Mouse (Mus musculus) adrenal gland, postnatal 36 days (tissue): ENCODE measurements around the gene Mcts2. TPM values are rescaled to one million over a fixed set of nuclear protein-coding genes. Genes with fewer than 3 reads are reported as not detected.

Source experiments
- DNase-seq, 2 experiments: peaks; one replicate each; pipeline ENCODE4 v3.0.0; 2021; ENCODE audit warnings: mixed read lengths in 1 of 2
- total RNA-seq, 2 experiments: library from RNA; stranded (reverse); gene quantifications; 2 replicates each; pipeline ENCODE4 v1.2.3; 2021

Gene Mcts2
- total RNA-seq, 2 experiments from 2014 or later: 27.2 to 31.7 TPM

DNA sequence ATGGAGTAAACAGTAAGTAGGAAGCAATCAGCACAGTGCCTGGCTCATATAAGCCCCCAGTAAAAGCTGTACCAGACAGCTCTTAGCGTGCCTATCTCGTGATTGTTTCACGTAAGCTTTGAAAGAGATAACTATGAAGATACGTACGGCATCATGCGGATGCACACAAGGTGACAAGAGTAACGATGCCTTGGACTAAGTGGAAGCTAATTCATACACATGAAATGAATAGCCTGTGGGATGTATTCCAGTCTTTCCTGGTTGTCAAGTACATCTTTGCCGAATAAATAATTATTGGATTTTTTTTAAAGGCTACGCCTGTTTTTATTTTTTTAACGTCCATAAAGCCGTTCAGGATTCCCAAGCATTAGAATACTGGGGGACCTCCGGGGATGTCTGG lies 436 bp upstream of the Mcts2 start:
- no peak for DNase-seq

DNA sequence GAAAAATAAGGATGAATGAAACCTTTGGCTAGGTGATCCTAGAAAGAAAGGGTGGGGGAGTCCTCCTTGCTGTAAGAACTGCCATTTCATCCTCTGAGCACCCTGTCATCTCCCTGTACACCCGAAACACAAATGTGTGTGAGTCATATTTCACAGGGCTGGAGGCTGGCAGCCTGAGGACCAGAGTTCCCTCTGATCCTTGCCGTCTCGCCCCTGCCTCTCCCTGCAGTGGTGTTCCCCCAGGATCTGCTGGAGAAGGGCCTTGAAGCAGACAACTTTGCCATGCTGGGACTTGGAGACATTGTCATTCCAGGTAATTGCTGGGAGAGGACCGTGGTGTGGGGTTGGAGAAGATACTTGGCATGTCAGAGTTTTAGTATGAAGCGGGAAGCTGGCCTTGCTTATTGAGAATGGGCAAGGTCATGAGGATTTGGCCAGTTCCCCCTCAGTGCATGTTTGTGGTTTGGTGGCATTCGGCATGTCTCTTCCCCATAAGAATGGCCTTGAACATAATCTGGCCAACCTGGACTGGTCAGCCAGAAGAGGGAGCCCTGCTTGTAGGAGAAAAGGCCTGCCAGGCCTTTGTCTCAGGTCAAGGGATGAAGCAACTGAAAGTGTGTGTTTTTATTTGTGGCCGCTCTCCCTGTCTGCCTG lies 4.9 kb downstream of the Mcts2 start:
- DNase-seq: peak; percentile 70 to 73

DNA sequence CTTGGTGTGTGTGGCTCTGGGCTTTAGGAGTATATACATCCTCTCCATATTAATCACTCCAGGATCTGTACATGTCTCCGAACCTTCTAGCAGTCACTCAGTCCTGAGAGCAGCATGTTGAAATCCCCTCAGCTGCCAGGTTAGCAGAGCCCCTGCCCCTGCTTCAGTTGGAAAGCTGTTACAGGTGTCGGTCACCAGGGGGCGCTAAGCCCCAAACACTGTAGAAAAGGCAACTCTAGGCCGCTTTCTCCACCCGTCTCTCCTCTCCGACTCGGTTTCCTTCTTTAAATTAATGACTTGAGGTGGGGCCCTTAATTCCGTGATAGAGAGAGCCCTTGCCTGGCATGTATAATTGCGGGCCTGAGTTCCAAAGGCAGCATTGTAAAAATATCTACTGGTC lies 6.4 kb downstream of the Mcts2 start:
- peak; percentile 74 to 77 for DNase-seq

DNA sequence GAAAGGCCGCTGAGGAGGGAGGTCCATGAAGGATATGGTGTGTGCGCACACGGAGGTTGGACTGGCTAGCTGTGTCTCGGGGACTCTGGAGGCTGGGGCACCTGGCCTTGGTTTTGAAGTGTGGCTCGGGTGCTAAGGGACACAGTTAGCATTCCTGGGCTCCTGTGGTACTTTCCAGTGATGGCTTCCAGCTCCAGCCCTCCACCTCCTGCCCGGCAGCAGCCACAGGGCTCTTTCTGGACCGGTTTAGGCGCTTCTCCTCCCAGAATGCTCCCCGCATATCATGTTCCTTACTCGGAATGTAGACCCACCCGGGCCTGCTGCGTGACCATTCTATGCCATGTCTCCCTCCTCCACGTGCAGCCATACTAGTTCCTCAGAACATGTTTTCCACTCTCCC lies 6.9 kb downstream of the Mcts2 start:
- no peak for DNase-seq

DNA sequence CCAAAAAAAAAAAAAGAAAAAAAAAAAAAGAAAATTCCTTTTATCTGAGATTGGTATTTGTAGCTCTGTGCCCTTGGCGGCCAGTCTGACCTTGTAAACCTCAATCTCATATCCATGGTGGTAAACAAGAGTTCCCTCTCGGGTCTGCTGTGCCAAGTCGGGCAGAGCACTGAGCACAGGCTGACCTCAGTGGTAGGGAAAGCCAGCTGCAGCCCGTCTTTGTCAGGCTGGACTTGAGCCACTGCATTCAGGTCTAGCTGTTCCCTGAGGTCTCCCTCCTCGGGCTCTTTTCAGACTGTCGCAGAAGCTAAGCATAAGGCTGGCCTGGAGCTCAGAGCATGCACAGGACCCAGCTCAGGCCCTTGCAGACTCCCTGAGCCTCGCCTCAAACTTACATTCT lies 7.9 kb downstream of the Mcts2 start:
- DNase-seq: peak; percentile 84 to 85

DNA sequence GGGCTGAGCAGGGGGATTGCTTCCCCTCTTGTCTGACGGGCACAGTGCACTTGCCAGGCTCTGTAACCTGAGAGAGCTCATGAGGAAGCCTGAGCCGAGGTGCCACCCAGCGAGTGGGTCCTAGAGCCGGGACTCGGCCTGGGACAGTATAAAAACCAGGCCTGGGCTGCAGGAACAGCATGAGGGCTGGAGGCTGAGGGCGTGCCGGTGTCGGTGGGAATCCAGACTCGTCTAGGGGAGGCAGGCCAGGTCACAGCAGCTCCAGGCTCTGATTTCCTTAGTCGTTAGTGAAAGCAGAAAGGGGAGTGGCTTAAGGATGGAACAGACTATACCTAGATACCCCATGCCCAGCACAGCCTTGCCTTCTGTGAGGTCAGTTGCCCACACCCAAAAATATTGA lies 9.2 kb downstream of the Mcts2 start:
- DNase-seq: no peak

DNA sequence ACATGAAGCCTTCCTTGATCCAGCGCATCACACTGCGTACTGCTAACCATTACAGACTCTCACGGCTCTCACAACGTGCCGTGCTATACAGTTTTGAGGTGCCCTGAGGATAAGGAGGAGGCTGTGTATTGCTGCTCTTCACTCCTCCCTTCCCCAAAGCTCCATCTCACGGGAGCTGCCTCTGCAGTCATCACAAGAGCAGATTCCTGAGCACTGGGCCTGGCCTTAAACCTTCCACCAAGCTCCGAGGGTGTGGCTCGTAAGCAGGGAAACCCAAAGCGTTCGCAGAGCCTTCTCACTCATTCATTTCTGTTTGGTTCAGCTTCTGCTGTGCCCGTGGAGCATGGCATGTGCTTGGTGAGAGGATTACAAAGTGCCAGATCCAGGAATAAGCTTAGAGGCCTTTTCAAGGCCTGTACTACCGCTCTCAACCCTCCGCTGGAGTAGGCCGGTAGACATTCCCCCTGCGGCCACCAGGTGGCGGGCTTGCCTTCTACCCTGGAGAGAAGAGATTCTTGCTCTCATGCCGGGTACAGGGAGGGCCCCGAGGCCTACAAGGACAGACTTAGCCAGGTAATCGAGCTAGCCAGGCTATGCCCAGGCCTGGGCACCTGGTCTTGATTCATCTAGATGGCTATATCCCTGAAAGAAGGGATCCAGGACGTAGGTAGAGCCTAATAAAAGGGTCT lies 9.8 kb downstream of the Mcts2 start:
- peak; percentile 93 to 95 for DNase-seq

DNA sequence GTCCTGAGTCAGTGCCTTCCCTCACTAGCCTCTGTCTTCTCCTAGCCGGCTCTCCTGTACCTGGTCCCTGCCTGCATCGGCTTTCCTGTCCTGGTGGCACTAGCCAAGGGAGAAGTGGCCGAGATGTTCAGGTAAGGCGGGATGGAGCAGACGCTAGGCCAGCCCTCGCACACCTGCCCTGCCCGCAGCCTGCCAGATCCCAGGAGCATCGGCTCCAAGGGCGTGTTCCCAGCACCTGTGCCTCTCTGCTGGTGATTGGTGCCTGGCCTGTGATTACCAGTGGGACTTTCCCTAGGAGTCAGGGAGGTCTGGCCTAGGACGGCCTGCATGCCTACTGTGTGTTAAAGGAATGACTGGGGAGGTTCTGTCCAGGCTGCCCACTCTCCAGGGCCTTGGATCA lies 13.3 kb downstream of the Mcts2 start:
- DNase-seq: no peak

DNA sequence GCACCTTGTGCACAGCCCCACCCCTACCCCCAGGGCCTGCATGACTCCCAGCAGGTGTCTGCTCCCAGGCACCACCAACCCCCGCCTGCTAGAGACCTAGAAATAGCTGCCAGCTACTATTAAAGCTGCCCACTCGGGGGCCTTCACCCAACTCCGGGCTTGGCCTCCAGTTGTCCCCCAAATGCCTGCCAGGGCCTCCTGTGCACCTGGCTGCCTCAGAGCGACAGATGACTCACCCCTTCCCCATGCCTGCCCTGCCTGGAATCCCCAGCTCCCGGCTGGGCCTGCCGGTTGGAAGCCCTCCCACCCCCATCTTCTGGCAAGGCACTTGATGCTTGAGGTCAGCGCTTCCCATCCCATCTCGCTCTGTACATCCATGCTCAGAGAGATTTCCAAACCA lies 13.9 kb downstream of the Mcts2 start:
- no peak for DNase-seq

DNA sequence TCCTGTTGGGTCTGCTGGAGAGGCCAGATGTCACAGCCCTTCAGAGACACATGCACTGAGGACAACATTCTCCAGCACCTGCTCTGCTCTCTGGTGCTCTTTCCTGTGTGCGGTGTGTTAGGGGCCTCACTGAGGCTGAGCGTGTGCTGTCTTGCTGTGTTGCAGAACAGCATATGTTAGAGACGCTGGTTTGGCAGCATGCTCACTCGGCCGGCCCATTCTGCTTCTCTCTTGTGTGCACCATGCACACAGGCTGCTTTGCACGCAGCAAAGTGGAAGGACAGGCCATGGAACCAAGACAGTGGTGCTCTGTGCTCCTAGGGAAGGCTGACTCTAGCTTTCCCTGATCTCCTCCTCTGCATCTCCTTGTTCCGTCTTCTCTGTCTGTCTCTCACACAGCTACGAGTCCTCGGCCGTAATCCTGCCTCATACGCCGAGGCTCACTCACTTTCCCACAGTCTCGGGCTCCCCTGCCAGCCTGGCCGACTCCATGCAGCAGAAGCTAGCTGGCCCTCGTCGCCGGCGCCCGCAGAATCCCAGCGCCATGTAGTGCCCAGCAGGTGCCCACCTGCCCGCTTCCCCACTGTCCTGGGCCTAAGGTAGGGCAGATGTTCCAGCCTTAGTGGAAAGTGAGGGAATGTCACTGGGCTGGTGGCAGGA lies 16.9 kb downstream of the Mcts2 start:
- DNase-seq: no peak

DNA sequence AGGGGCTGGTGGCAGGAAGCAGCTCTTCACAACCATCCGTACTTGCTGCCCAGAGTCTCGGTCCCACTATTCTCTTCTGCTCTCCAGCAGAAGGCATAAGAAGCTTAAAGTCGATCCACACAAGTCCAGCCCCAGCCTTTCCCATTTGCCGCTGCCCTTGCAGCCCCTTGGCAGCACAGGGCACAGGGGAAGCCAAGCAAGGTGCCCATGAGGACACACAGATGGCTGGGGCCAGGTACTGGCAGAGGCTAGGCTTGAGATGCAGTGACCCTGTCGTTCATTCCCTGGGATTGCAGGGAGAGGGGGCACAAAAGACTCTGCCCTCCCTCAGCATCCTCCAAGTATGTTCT lies 17.4 kb downstream of the Mcts2 start:
- DNase-seq: no peak

DNA sequence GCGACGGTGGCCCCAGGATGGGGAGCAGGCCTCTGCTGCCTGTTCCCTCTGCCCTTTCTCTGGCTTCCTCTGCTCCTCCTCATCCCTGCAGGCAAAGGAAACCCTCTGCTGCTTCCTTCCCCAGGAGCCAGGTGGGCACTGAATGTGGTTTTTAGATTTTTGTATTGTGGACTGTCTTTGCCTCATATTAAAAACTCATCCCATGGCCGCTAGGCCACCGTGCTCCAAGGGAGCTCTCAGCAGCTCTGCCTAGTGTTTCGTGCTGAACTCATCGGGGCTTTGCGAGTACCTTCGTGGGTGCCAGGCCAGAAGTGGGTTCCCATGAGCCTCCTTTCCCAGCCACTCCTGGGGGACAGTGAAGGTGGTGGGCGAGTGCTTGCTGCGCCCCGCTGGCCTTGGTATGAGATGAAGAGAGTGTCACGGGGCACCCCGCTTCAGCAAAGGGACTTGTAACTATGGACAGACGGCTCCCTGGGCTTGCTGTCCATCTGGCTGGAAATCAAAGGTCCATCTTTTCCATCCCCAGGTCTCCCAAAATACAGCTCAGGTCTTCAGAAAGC lies 18.1 kb downstream of the Mcts2 start:
- no peak for DNase-seq

DNA sequence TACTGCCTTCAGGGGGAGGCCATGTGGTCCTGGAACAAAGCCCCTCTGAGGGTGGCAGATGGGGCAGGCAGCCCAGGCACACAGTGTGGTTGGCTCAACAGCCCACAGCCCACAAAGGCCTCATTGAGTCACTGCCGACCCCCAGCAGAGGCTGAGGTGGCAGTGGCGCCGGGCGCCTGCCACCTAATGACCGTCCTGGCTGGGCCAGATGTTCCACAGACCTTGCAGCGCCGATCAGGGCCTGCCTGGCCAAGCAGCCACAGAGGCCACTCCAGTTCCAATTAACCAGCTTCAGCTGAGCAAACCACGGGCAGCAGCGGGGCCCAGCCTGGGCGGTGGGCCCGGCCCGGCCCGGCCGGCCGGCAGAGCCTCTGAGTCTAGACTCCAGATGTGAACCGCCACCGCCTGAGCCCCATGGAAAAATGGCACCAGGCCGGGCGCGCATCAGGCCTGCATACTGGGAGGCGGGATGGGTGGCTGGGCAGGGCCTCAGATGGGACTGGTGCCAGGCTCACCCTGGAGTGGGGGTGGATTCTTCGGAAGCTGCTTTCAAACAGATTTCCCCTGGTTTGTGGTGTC lies 19.2 kb downstream of the Mcts2 start:
- peak; percentile 71 to 82 for DNase-seq

DNA sequence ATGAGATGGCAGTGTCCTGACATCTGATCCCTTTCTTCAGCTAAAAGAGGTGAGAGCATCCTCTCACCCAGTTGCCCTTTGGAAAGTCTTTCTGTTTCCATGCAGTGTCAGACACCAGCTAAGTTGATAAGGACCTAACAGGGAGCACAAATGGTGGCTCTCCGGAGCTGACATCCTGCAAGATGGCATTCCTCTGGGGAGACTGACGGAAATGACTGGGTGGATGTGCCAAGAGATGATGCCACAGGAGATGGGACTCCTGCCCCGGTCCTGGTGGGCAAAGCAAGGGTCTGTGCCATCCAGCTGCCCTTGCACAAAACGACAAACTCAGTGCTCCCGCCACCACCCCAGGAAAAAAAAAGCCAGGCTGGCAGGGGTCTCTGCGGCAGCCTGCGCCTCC lies 20.4 kb downstream of the Mcts2 start:
- no peak for DNase-seq

DNA sequence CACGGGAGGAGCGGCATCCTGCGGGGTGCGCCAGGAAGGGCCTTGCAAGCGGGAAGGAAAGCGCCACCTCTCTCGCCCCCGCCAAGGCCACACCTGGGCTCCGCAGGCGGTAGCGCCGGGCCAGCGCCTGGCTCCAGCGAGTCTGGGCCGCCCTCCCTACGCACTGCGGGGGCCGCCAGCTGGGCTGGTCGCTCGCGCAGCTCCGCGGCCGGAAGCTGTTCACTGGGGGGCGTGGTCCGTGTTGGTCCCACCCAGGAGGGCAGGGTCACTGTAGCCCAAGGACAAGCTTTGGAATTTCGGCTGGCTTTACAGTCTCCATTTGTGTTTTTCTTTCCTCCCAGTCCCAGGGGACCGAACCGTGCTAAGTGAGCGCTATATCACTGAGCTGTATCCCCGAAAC lies 20.8 kb downstream of the Mcts2 start:
- DNase-seq: peak; percentile 96 to 97

DNA sequence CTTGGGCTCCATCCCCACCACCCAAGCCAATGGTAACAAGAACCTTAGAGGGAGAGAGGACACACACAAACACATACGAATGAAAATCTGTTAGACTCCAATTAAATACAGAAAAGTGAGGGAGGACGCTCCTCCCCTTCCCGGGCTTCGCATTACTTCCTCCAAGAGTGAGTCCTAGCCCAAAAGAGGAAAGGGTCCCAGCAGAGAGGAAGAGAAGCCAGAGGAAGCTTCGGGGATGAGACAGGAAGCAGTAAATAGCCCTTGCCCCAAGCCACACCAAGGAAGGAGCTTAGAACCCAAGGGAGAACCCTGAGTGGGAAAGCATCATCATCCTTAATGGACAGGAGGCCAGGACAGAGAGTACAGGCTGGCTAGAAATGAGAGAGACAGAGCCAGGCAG lies 22.2 kb downstream of the Mcts2 start:
- DNase-seq: no peak

DNA sequence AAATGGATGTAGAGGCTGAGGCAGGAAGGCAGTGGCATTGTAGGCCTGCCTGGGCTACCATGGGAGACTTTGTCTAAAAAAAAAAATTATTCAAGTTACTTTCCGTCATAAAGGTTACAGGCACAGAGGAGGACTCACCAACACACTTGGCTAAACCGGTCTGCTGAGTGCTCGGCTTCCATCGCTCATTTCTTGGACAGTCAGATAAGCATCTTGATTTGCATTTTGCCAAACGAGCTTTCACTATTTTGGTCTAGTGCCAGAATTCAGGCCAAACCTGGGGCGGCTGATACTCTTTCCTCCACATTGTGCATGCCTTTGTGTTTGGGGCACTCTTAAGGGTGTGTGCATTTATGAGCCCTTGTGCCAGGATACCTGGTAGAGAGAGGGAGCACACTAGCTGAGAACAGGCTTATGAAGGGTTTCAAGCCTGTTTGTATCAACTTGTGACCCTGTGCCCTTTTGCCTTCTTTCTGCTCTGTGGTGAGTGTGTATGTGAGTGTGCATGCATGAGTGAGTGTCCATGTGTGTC lies 29.5 kb downstream of the Mcts2 start:
- no peak for DNase-seq

DNA sequence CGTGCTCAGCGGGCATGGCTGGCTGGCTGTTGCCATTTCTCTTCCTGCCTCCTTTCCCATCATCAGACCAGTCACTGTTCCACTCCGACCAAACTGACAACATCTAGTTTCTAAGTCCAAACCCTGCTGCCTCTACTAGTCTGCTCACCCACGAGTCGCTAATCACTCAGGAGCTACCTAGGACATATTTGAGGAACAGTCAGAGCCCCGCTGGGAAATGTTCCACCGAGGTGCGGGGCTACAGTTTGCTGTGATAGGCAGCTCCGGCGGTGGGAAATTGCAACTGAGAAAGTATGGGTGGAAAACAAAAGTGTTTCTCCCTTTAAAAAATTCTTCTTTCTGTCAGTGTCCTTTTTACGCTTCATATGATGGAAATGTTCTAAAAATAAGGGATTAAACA lies 30.8 kb downstream of the Mcts2 start:
- DNase-seq: no peak

DNA sequence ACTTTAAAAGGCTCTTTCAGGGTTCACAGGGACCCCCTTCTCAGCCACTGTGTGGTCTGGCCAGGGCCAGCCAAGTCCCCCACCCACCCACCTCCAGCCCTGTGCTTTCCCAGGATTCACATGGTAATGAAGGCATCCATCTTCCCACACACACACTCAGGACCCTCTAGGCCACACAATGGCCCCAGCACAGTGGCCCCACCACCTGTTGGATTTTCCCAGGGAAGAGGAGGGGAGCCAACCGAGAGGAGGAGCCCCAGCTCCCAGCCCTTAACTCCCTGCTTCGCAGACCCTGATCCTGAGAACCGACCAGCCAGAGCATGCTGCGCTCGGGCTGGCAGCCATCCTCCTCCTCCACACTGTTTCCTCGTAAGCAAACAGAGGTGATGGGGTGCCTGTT lies 31.2 kb downstream of the Mcts2 start:
- DNase-seq: no peak

DNA sequence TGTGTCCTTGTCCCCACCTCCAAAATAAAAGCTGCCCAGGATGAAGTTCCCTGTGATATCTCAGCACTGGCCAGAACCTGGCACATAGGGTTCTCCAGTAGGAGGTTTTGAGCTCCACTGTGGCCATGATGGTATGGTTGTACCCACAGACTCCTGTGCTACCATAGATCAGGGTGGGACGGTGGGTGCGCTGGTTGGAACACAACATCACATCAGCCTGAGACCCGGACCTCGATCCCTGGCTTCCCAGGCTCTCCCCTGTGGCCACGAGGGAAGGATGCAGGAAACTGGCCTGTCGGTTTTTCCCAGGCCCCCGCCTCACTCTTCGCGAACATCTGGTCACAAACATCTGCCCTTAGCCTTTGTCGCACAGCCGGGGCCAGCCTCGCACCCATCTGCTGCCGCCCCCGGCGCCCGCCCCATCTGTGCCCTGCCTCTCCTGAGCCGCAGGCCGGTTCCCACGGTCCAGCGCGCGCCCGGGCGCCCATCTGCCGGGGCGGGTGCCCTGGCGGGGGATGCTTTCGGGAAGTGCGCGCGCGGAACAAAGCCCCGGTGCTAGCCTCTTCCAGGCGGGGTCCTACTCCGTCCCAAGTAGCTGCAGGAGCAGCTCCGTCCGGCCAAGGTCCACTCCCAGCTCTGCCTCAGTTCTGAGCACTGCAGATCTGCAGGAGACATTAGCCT lies 37.0 kb downstream of the Mcts2 start:
- DNase-seq: peak; percentile 57 to 70

DNA sequence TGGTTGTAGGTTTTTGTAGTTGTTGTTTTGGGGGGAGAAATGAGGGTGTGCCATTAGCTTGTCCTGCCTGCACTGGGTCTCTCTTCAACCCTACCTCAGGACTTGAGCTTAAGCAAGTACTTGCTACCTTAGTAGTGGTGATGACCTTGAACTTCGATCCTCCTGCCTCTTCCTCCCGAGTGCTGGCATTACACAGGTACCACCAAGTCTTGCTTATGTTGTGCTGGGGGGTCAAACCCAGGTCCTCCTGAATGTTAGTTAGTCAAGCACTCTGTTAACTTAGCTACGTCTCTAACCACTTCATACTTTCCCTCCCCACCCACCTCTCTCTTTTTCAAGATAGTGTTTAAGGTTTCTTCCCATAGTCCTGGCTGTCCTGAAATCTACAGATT lies 37.5 kb downstream of the Mcts2 start:
- DNase-seq: no peak

DNA sequence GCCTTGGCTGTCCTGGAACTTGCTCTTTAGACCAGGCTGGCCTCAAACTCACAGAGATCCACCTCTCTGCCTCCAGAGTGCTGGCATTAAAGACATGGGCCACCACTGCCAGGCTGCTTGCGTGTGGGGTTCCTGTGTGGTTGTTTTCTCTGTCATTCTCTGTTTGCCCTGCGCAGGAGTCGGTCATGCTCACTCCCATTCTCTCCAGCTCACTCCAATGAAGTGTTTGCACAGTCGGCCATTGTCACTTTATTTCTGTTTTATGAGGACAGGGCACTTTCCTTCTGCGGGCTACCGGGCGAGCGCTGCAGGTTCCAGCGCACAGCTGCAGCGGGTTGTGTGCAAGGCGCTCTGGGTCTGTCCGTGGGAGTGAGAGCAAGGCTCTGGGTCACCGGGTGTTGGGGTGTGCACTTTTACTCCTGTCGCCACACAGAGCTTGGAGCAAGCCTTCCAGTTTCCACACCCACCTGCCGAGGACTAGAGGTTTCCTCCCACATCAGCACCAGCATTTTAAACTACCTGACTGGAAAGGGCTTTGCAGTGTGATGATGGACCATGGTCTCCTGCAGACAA lies 38.4 kb downstream of the Mcts2 start:
- DNase-seq: no peak
